Mouse (Mus musculus) lung, embryonic 16.5 days (tissue): ENCODE measurements around the gene Klkb1. TPM values are rescaled to one million over a fixed set of nuclear protein-coding genes. Genes with fewer than 3 reads are reported as not detected.

Source experiments
- ATAC-seq: fragments of 200-750 bp; cut with Nextera tagmentation; 2 replicates; pipeline ENCODE4 v1.8.0; 2017; ENCODE audit warnings: low read depth, mild to moderate bottlenecking, moderate library complexity
- H3K27ac ChIP-seq: fragments of 300-500 bp; sonication (generic); 2 replicates; pipeline ENCODE4 v1.5.1; 2014; ENCODE audit warnings: mild to moderate bottlenecking, control low read depth, low read length
- H3K27me3 ChIP-seq: fragments of 300-500 bp; sonication (generic); 2 replicates; pipeline ENCODE4 v1.6.1; 2014; ENCODE audit warnings: low read depth, low read length, mixed read lengths; ENCODE audit not compliant: control insufficient read depth, insufficient read depth
- H3K36me3 ChIP-seq: fragments of 300-500 bp; sonication (generic); 2 replicates; pipeline ENCODE4 v1.6.1; 2014; ENCODE audit warnings: low read length; ENCODE audit not compliant: control insufficient read depth, insufficient read depth
- H3K4me1 ChIP-seq: fragments of 300-500 bp; sonication (generic); replicated peaks from 2 replicates; pipeline ENCODE4 v1.6.1; 2014; ENCODE audit warnings: low read length, mixed read lengths; ENCODE audit not compliant: control insufficient read depth, insufficient read depth
- H3K4me2 ChIP-seq: fragments of 300-500 bp; sonication (generic); 2 replicates; pipeline ENCODE4 v1.6.1; 2014; ENCODE audit warnings: low read depth, low read length, control low read depth
- H3K4me3 ChIP-seq: fragments of 300-500 bp; sonication (generic); 2 replicates; pipeline ENCODE4 v1.5.1; 2014; ENCODE audit warnings: mild to moderate bottlenecking, low read length, control low read depth
- H3K9ac ChIP-seq: fragments of 300-500 bp; sonication (generic); 2 replicates; pipeline ENCODE4 v1.6.1; 2014; ENCODE audit warnings: low read length, control low read depth
- H3K9me3 ChIP-seq: fragments of 300-500 bp; sonication (generic); 2 replicates; pipeline ENCODE4 v1.6.1; 2016; ENCODE audit warnings: low read length; ENCODE audit not compliant: control insufficient read depth
- WGBS: fragments of 180-500 bp; shearing (Covaris S2); extraction: QIAGEN DNeasy Blood & Tissue Kit; methylation state at CpG from one replicate; pipeline ENCODE4 v1.1.7; 2014; 5-methylcytosine and 5-hydroxymethylcytosine counted together
- polyA plus RNA-seq: library from polyadenylated mRNA; unstranded; fragments of >200 nt; fragmentation: Nextera tagmentation; extraction: Ambion mirVana; gene quantifications from 2 replicates; pipeline ENCODE4 v1.2.1, GENCODE M21; 2015

Klkb1 gene
- polyA plus RNA-seq, 1 experiment from 2014 or later = 0.03 TPM

- no peak for ATAC-seq
- no peak within 1 kb of the TSS for H3K4me2 ChIP-seq
- no peaks in the 10 kb centered on the region for H3K4me1 ChIP-seq
- H3K27ac ChIP-seq = no peak within 1 kb of the TSS
- no peak within 1 kb of the TSS for H3K9ac ChIP-seq
- H3K36me3 ChIP-seq = no peaks in the 10 kb centered on the region
- no peaks in the 10 kb centered on the region for H3K9me3 ChIP-seq
- no peaks in the 10 kb centered on the region for H3K27me3 ChIP-seq
- no peak within 1 kb of the TSS for H3K4me3 ChIP-seq
- WGBS = 41% methylated on average over 10 of the region's 10 CpGs
Observed at GRCm38 (mm10) chr8:45261920-45262319, 32.7 kb downstream of the Klkb1 start, which contains the start of gene F11. Gene F11 (minus strand): TSS chr8:45262031.

- Histone ChIP-seq H3K4me1 (no peaks in the 10 kb centered on the region), H3K27me3 (no peaks in the 10 kb centered on the region), H3K36me3 (no peaks in the 10 kb centered on the region), H3K9me3 (no peaks in the 10 kb centered on the region), H3K4me2 (no peak overlapping the region), H3K4me3 (no peak overlapping the region), H3K27ac (no peak overlapping the region), H3K9ac (no peak overlapping the region)
- 78% methylated on average over 8 of the region's 8 CpGs for WGBS
- no peak for ATAC-seq
Observed at GRCm38 (mm10) chr8:45258421-45258820, 36.2 kb downstream of the Klkb1 start.

- Histone ChIP-seq H3K9ac (no peak overlapping the region), H3K9me3 (no peaks in the 10 kb centered on the region), H3K4me1 (no peaks in the 10 kb centered on the region), H3K27ac (no peak overlapping the region), H3K36me3 (no peaks in the 10 kb centered on the region), H3K4me3 (no peak overlapping the region), H3K27me3 (no peaks in the 10 kb centered on the region), H3K4me2 (no peak overlapping the region)
- 82% methylated on average over 12 of the region's 12 CpGs for WGBS
- ATAC-seq = no peak
Observed at GRCm38 (mm10) chr8:45255040-45255439, 39.6 kb downstream of the Klkb1 start.

GRCm38 (mm10) chr8:45254194-45254842 lies 40.3 kb downstream of the Klkb1 start:
- 55% methylated on average over 8 of the region's 8 CpGs for WGBS
- Histone ChIP-seq H3K27ac (no peak overlapping the region), H3K27me3 (no peaks in the 10 kb centered on the region), H3K4me2 (no peak overlapping the region), H3K9ac (no peak overlapping the region), H3K4me1 (no peaks in the 10 kb centered on the region), H3K4me3 (no peak overlapping the region), H3K36me3 (no peaks in the 10 kb centered on the region), H3K9me3 (no peaks in the 10 kb centered on the region)
- no peak for ATAC-seq

- no peak overlapping the region for H3K4me3 ChIP-seq
- H3K9ac ChIP-seq = no peak overlapping the region
- no peaks in the 10 kb centered on the region for H3K9me3 ChIP-seq
- no peak overlapping the region for H3K27ac ChIP-seq
- H3K4me2 ChIP-seq = no peak overlapping the region
- 91% methylated on average over 1 of the region's 1 CpGs for WGBS
- no peaks in the 10 kb centered on the region for H3K27me3 ChIP-seq
- no peaks in the 10 kb centered on the region for H3K4me1 ChIP-seq
- ATAC-seq = no peak
- no peaks in the 10 kb centered on the region for H3K36me3 ChIP-seq
Observed at GRCm38 (mm10) chr8:45253586-45253985, 41.1 kb downstream of the Klkb1 start.

- 24% methylated on average over 2 of the region's 2 CpGs for whole genome bisulfite sequencing
- no peak for ATAC-seq
- no peaks in the 10 kb centered on the region for H3K36me3 ChIP-seq
Observed at GRCm38 (mm10) chr8:45253111-45253510, 41.5 kb downstream of the Klkb1 start.

GRCm38 (mm10) chr8:45246307-45246706 lies 48.4 kb downstream of the Klkb1 start:
- 69% methylated on average over 7 of the region's 7 CpGs for WGBS
- ATAC-seq = no peak
- Histone ChIP-seq H3K4me1 (no peaks in the 10 kb centered on the region), H3K9ac (no peak overlapping the region), H3K27ac (no peak overlapping the region), H3K36me3 (no peaks in the 10 kb centered on the region), H3K9me3 (no peaks in the 10 kb centered on the region), H3K4me2 (no peak overlapping the region), H3K4me3 (no peak overlapping the region), H3K27me3 (no peaks in the 10 kb centered on the region)

More at GRCm38 (mm10) chr8:45253111-45253510, 41.5 kb downstream of the Klkb1 start:
- Histone ChIP-seq H3K27me3 (no peaks in the 10 kb centered on the region), H3K27ac (no peak overlapping the region), H3K4me2 (no peak overlapping the region), H3K4me3 (no peak overlapping the region), H3K9me3 (no peaks in the 10 kb centered on the region), H3K9ac (no peak overlapping the region), H3K4me1 (no peaks in the 10 kb centered on the region)

GRCm38 (mm10) chr8:45239363-45239762 lies 55.3 kb downstream of the Klkb1 start:
- no peak for ATAC-seq
- Histone ChIP-seq H3K4me3 (no peak overlapping the region), H3K27me3 (no peaks in the 10 kb centered on the region; the same call in 1 of the 2 replicates), H3K4me2 (no peak overlapping the region), H3K36me3 (no peaks in the 10 kb centered on the region), H3K27ac (no peak overlapping the region), H3K4me1 (no peaks in the 10 kb centered on the region), H3K9me3 (no peaks in the 10 kb centered on the region), H3K9ac (no peak overlapping the region)
- 76% methylated on average over 8 of the region's 8 CpGs for WGBS

GRCm38 (mm10) chr8:45238282-45238681 lies 56.4 kb downstream of the Klkb1 start:
- H3K27ac ChIP-seq = no peak overlapping the region
- no peaks in the 10 kb centered on the region; the same call in 1 of the 2 replicates for H3K27me3 ChIP-seq
- H3K9me3 ChIP-seq = no peaks in the 10 kb centered on the region
- 24% methylated on average over 3 of the region's 3 CpGs for WGBS
- no peak overlapping the region for H3K9ac ChIP-seq
- no peaks in the 10 kb centered on the region for H3K36me3 ChIP-seq
- no peaks in the 10 kb centered on the region for H3K4me1 ChIP-seq
- H3K4me2 ChIP-seq = no peak overlapping the region
- H3K4me3 ChIP-seq = no peak overlapping the region
- 0 out of 2 replicates have a peak, but pooled peaks have one; percentile 26 for ATAC-seq
